Mouse (Mus musculus) MEL (cell line): ENCODE data around the gene Rnf223. TPM values are rescaled to one million over a fixed set of nuclear protein-coding genes. Genes with fewer than 3 reads are reported as not detected.

ENCODE experiments used
- DNase-seq: peaks from one replicate; pipeline ENCODE4 v3.0.0; 2011; ENCODE audit warnings: low read depth, low spot score
- H3K27ac ChIP-seq: 2 replicates; pipeline ENCODE4 v1.5.1; 2012; ENCODE audit warnings: low read depth, mild to moderate bottlenecking, control low read depth, low read length, moderate library complexity; ENCODE audit not compliant: control insufficient read depth
- H3K27me3 ChIP-seq, 2 experiments: fragments of 150-350 bp in 1 of 2; sonication (generic) in 1 of 2; 2 replicates each; pipeline ENCODE4 v1.6.1; 2012; ENCODE audit warnings: low read length in 2 of 2, mild to moderate bottlenecking in 2 of 2, improper control_type of control experiment in 1 of 2, moderate library complexity in 1 of 2; ENCODE audit not compliant: insufficient read depth in 2 of 2, control insufficient read depth in 1 of 2
- H3K36me3 ChIP-seq, 2 experiments: 2 replicates each; pipeline ENCODE4 v1.6.1; 2012 to 2014; ENCODE audit warnings: low read length in 2 of 2, improper control_type of control experiment in 1 of 2, inconsistent platforms in 1 of 2, mild to moderate bottlenecking in 1 of 2; ENCODE audit not compliant: insufficient read depth in 2 of 2, control insufficient read depth in 1 of 2
- H3K4me1 ChIP-seq, 2 experiments: fragments of 150-350 bp in 1 of 2; sonication (generic) in 1 of 2; 2 replicates each; pipeline ENCODE4 v1.6.1; 2012; ENCODE audit warnings: low read length in 2 of 2, improper control_type of control experiment in 1 of 2, mild to moderate bottlenecking in 1 of 2; ENCODE audit not compliant: insufficient read depth in 2 of 2, control insufficient read depth in 1 of 2
- H3K4me3 ChIP-seq, 2 experiments: fragments of 150-350 bp in 1 of 2; sonication (generic) in 1 of 2; 2 replicates each; pipeline ENCODE4 v1.5.1; 2012; ENCODE audit warnings: low read depth in 2 of 2, low read length in 2 of 2, mild to moderate bottlenecking in 2 of 2, moderate library complexity in 2 of 2, control low read depth in 1 of 2, improper control_type of control experiment in 1 of 2; ENCODE audit not compliant: control insufficient read depth in 1 of 2, insufficient read depth in 1 of 2
- H3K79me2 ChIP-seq: 2 replicates; pipeline ENCODE4 v1.6.1; 2012; ENCODE audit warnings: mild to moderate bottlenecking, low read length, moderate library complexity; ENCODE audit not compliant: control insufficient read depth, poor library complexity, insufficient read depth
- H3K9ac ChIP-seq: 2 replicates; pipeline ENCODE4 v1.6.1; 2012; ENCODE audit warnings: low read depth, mild to moderate bottlenecking, control low read depth, low read length, moderate library complexity; ENCODE audit not compliant: control insufficient read depth, poor library complexity, severe bottlenecking
- H3K9me3 ChIP-seq: fragments of 150-350 bp; sonication (generic); replicated peaks from 2 replicates; pipeline ENCODE4 v1.6.1; 2012; ENCODE audit warnings: mild to moderate bottlenecking, low read length, improper control_type of control experiment, moderate library complexity; ENCODE audit not compliant: insufficient read depth
- CHD1 ChIP-seq: IDR thresholded peaks from 2 replicates; pipeline ENCODE4 v1.6.1; 2012; ENCODE audit warnings: low read depth, mild to moderate bottlenecking, inconsistent platforms, low read length, improper control_type of control experiment
- CHD2 ChIP-seq: IDR thresholded peaks from 2 replicates; pipeline ENCODE4 v1.6.1; 2011; ENCODE audit warnings: low read length, improper control_type of control experiment
- CTCF ChIP-seq, 3 experiments: IDR thresholded peaks in 2 of 3; conservative IDR thresholded peaks in 1 of 3; 2 replicates each; pipeline ENCODE4 v1.5.1; 2011 to 2012; ENCODE audit warnings: low read length in 3 of 3, low read depth in 2 of 3, mild to moderate bottlenecking in 2 of 3, improper control_type of control experiment in 1 of 3, inconsistent platforms in 1 of 3, mixed read lengths in 1 of 3, moderate library complexity in 1 of 3; ENCODE audit not compliant: control insufficient read depth in 1 of 3, insufficient read depth in 1 of 3, poor library complexity in 1 of 3, severe bottlenecking in 1 of 3
- E2F4 ChIP-seq: IDR thresholded peaks from 2 replicates; pipeline ENCODE4 v1.6.1; 2011; ENCODE audit warnings: low read depth, low read length, improper control_type of control experiment, borderline replicate concordance
- EP300 ChIP-seq, 2 experiments: IDR thresholded peaks; 2 replicates each; pipeline ENCODE4 v1.6.1; 2011; ENCODE audit warnings: improper control_type of control experiment in 2 of 2, low read length in 2 of 2, low read depth in 1 of 2, mild to moderate bottlenecking in 1 of 2
- ETS1 ChIP-seq: IDR thresholded peaks from 2 replicates; pipeline ENCODE4 v1.6.1; 2012; ENCODE audit warnings: low read depth, mild to moderate bottlenecking, inconsistent platforms, low read length, improper control_type of control experiment, moderate library complexity
- GABPA ChIP-seq: IDR thresholded peaks from 2 replicates; pipeline ENCODE4 v1.6.1; 2012; ENCODE audit warnings: low read depth, mild to moderate bottlenecking, inconsistent platforms, low read length, improper control_type of control experiment, moderate library complexity
- GATA1 ChIP-seq: IDR thresholded peaks from 2 replicates; pipeline ENCODE4 v1.6.1; 2011; ENCODE audit warnings: low read depth, low read length, improper control_type of control experiment
- HCFC1 ChIP-seq: IDR thresholded peaks from 2 replicates; pipeline ENCODE4 v1.6.1; 2012; ENCODE audit warnings: low read depth, mild to moderate bottlenecking, inconsistent platforms, low read length, improper control_type of control experiment, moderate library complexity
- JUND ChIP-seq: IDR thresholded peaks from 2 replicates; pipeline ENCODE4 v1.6.1; 2011; ENCODE audit warnings: low read depth, mild to moderate bottlenecking, improper control_type of control experiment, low read length
- MAFK ChIP-seq: IDR thresholded peaks from 2 replicates; pipeline ENCODE4 v1.6.1; 2011; ENCODE audit warnings: low read depth, mild to moderate bottlenecking, low read length, improper control_type of control experiment, borderline replicate concordance
- MAX ChIP-seq: IDR thresholded peaks from 2 replicates; pipeline ENCODE4 v1.6.1; 2011; ENCODE audit warnings: low read length, improper control_type of control experiment
- MAZ ChIP-seq: IDR thresholded peaks from 2 replicates; pipeline ENCODE4 v1.6.1; 2012; ENCODE audit warnings: low read depth, mild to moderate bottlenecking, inconsistent platforms, low read length, improper control_type of control experiment
- MEF2A ChIP-seq: IDR thresholded peaks from 2 replicates; pipeline ENCODE4 v1.6.1; 2014; ENCODE audit warnings: low read depth, mild to moderate bottlenecking, inconsistent platforms, low read length, improper control_type of control experiment; ENCODE audit not compliant: poor library complexity, insufficient replicate concordance, severe bottlenecking; ENCODE audit errors: extremely low read depth
- MYC ChIP-seq: IDR thresholded peaks from 2 replicates; pipeline ENCODE4 v1.6.1; 2011; ENCODE audit warnings: low read depth, mild to moderate bottlenecking, low read length, improper control_type of control experiment, moderate library complexity
- NELFE ChIP-seq: IDR thresholded peaks from 2 replicates; pipeline ENCODE4 v1.6.1; 2011; ENCODE audit warnings: low read depth, low read length, improper control_type of control experiment
- NRF1 ChIP-seq: IDR thresholded peaks from 2 replicates; pipeline ENCODE4 v1.6.1; 2014; ENCODE audit warnings: low read depth, mild to moderate bottlenecking, inconsistent platforms, low read length, improper control_type of control experiment, moderate library complexity; ENCODE audit not compliant: poor library complexity, insufficient read depth, severe bottlenecking
- POLR2AphosphoS2 ChIP-seq: IDR thresholded peaks from 2 replicates; pipeline ENCODE4 v1.6.1; 2011; ENCODE audit warnings: low read length, improper control_type of control experiment
- POLR2AphosphoS5 ChIP-seq: IDR thresholded peaks from 2 replicates; pipeline ENCODE4 v1.6.1; 2012; ENCODE audit warnings: low read depth, borderline replicate concordance, mild to moderate bottlenecking, inconsistent platforms, low read length, moderate library complexity, mixed read lengths
- RAD21 ChIP-seq: IDR thresholded peaks from 2 replicates; pipeline ENCODE4 v1.6.1; 2011; ENCODE audit warnings: mild to moderate bottlenecking, low read depth, low read length, improper control_type of control experiment
- RCOR1 ChIP-seq: IDR thresholded peaks from 2 replicates; pipeline ENCODE4 v1.6.1; 2012; ENCODE audit warnings: low read depth, mild to moderate bottlenecking, inconsistent platforms, low read length, improper control_type of control experiment
- SMC3 ChIP-seq: IDR thresholded peaks from 2 replicates; pipeline ENCODE4 v1.6.1; 2011; ENCODE audit warnings: low read depth, low read length, improper control_type of control experiment
- UBTF ChIP-seq: IDR thresholded peaks from 2 replicates; pipeline ENCODE4 v1.6.1; 2012; ENCODE audit warnings: low read depth, mild to moderate bottlenecking, inconsistent platforms, low read length, improper control_type of control experiment, moderate library complexity, borderline replicate concordance; ENCODE audit not compliant: insufficient read depth
- USF1 ChIP-seq: IDR thresholded peaks from 2 replicates; pipeline ENCODE4 v1.6.1; 2014; ENCODE audit warnings: low read depth, mild to moderate bottlenecking, inconsistent platforms, low read length, improper control_type of control experiment, moderate library complexity
- USF2 ChIP-seq, 2 experiments: IDR thresholded peaks; 2 replicates each; pipeline ENCODE4 v1.6.1; 2011 to 2012; ENCODE audit warnings: improper control_type of control experiment in 2 of 2, low read length in 2 of 2, borderline replicate concordance in 1 of 2, inconsistent platforms in 1 of 2, low read depth in 1 of 2, mild to moderate bottlenecking in 1 of 2; ENCODE audit not compliant: insufficient read depth in 1 of 2
- ZC3H11A ChIP-seq: IDR thresholded peaks from 2 replicates; pipeline ENCODE4 v1.6.1; 2012; ENCODE audit warnings: low read depth, mild to moderate bottlenecking, inconsistent platforms, low read length, improper control_type of control experiment
- ZKSCAN1 ChIP-seq: IDR thresholded peaks from 2 replicates; pipeline ENCODE4 v1.6.1; 2012; ENCODE audit warnings: low read depth, mild to moderate bottlenecking, inconsistent platforms, low read length, improper control_type of control experiment, moderate library complexity
- ZMIZ1 ChIP-seq: IDR thresholded peaks from 2 replicates; pipeline ENCODE4 v1.6.1; 2012; ENCODE audit warnings: low read depth, mild to moderate bottlenecking, inconsistent platforms, low read length, improper control_type of control experiment, moderate library complexity
- ZNF384 ChIP-seq: IDR thresholded peaks from 2 replicates; pipeline ENCODE4 v1.6.1; 2012; ENCODE audit warnings: low read depth, mild to moderate bottlenecking, inconsistent platforms, low read length, improper control_type of control experiment
- polyA plus RNA-seq, 2 experiments: library from polyadenylated mRNA; stranded (reverse) in 1 of 2; unstranded in 1 of 2; fragments of >175 nt in 1 of 2; fragments of >200 nt in 1 of 2; gene quantifications; 2 replicates each; pipeline versions ENCODE4 v1.2.1 to v1.2.4; 2012; ENCODE audit warnings: low replicate concordance in 2 of 2, low read depth in 1 of 2; ENCODE audit not compliant: insufficient read length in 2 of 2, insufficient read depth in 1 of 2, missing spikeins in 1 of 2
- total RNA-seq: library from RNA; depleted of rRNA; stranded (reverse); fragments of 300-350 nt; gene quantifications from 2 replicates; pipeline ENCODE4 v1.2.3, GENCODE M21; 2012; rRNA removed

Rnf223 gene
- 0.65 TPM in 2 replicates for total RNA-seq
- 1 to 10 TPM in 1 of 2 experiments, not detected in 1; 2.5 TPM for polyA plus RNA-seq

- DNase-seq: no peak
- H3K4me1 ChIP-seq: peaks cover 0 to 21% of the 10 kb centered on the region in 2 experiments; a peak in 3 of 4 replicates
- H3K9ac ChIP-seq: no peak within 1 kb of the TSS
- H3K9me3 ChIP-seq: no peaks in the 10 kb centered on the region
- no peak within 1 kb of the TSS for H3K4me3 ChIP-seq
- no peak for TF ChIP-seq ZKSCAN1
- TF ChIP-seq MAFK: no peak
- no peak for TF ChIP-seq RCOR1
- no peak for TF ChIP-seq RAD21
- H3K79me2 ChIP-seq: no peaks in the 10 kb centered on the region
- no peaks in the 10 kb centered on the region for H3K27me3 ChIP-seq
- no peak within 1 kb of the TSS for H3K27ac ChIP-seq
- peaks cover 0 to 8% of the 10 kb centered on the region in 2 experiments; a peak in 2 of 4 replicates for H3K36me3 ChIP-seq
Measured at GRCm38 (mm10) chr4:156130436-156130835, at the start of gene Rnf223. Rnf223 (plus strand) TSS chr4:156130513.

GRCm38 (mm10) chr4:156082621-156083234, 47.6 kb upstream of the Rnf223 start:
- peak overlapping the region in 1 of 2 experiments; percentile 38; a peak in 2 of 4 replicates for H3K4me3 ChIP-seq
- H3K9me3 ChIP-seq: no peaks in the 10 kb centered on the region
- no peaks in the 10 kb centered on the region; the same call in 1 of the 2 replicates for H3K79me2 ChIP-seq
- no peaks in the 10 kb centered on the region for H3K27me3 ChIP-seq
- H3K27ac ChIP-seq: peak overlapping the region; percentile 99
- peaks cover 24 to 39% of the 10 kb centered on the region in 2 experiments for H3K4me1 ChIP-seq
- peaks cover 0 to 31% of the 10 kb centered on the region in 2 experiments; a peak in 2 of 4 replicates for H3K36me3 ChIP-seq
- DNase-seq: peak; percentile 88
- peak overlapping the region; percentile 61 for H3K9ac ChIP-seq
- TF ChIP-seq CHD1 (no peak), UBTF (no peak), CTCF (IDR thresholded peaks at IDR 0.05 in 2 of 3, conservative IDR thresholded peaks at IDR 0.05 in 1 of 3; ENCODE audit: control insufficient read depth in 1 of 3, insufficient read depth in 1 of 3, low read depth in 2 of 3, low read length in 3 of 3, poor library complexity in 1 of 3, severe bottlenecking in 1 of 3) (no peak), GATA1 (peak; percentile 78), JUND (no peak), NELFE (peak; percentile 8; the same call in 1 of the 2 replicates), MAZ (no peak), GABPA (no peak), MYC (no peak), HCFC1 (0 out of 2 replicates have a peak, but pooled peaks have one; percentile 38), ZNF384 (no peak), SMC3 (no peak), POLR2AphosphoS5 (0 out of 2 replicates have a peak, but pooled peaks have one; percentile 44), RAD21 (no peak), USF2 (IDR thresholded peaks at IDR 0.05; ENCODE audit: borderline replicate concordance in 1 of 2, insufficient read depth in 1 of 2, low read depth in 1 of 2, low read length in 2 of 2) (no peak), CHD2 (no peak), MAX (no peak), POLR2AphosphoS2 (no peak), ETS1 (peak; percentile 76), NRF1 (no peak), EP300 (IDR thresholded peaks at IDR 0.05; ENCODE audit: low read depth in 1 of 2, low read length in 2 of 2) (peak; percentile 85 to 90), USF1 (no peak), ZMIZ1 (no peak), E2F4 (no peak), ZC3H11A (no peak), MEF2A (no peak)
